Mouse (Mus musculus) stomach, postnatal 0 days (tissue): ENCODE data around the gene Fcho1.

ENCODE experiments used
- CTCF ChIP-seq: IDR thresholded peaks from 2 replicates; pipeline ENCODE4 v1.5.1; 2016; ENCODE audit warnings: antibody characterized with exemption, low read depth, mild to moderate bottlenecking, moderate library complexity
- EP300 ChIP-seq: optimal IDR thresholded peaks from 2 replicates; pipeline ENCODE3; 2016; ENCODE audit warnings: antibody characterized with exemption

DNA sequence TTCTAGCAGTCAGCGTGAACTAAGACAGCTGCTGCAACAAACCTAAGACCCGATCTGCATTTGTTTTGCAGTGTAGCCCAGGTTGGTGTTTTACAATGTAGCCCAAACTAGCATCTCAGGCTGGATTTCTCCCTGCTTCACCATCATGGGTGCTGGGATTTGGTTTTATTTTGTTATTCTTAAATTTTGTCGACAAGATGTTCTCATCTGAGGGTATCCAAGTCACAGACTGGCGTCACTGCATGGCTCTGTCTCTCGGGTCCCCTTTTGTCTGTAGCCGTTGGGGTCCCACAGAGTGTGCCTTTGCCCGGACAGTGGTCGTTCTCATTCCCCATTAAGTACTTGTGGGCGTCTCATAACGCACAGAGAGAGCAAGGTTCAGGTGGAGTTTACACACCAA lies 40.8 kb downstream of the Fcho1 start:
- TF ChIP-seq CTCF (no peak), EP300 (no peak)
